In genomic region chr14:111403555-111403954, GRCm38 (mm10) we compare ENCODE assay signal across 14 mouse cellular contexts.
"Had no signal": no experiment of that assay in that cellular context is flagged by ENCODE, and none has a peak within 500 bp of the region (broad histone marks: within the 10 kb centered on the region; RNA-seq: fewer than 3 reads in every experiment).

No protein-coding gene starts in this region.

- ATAC-seq: liver, embryonic 12.5 days; midbrain, embryonic 16.5 days had no signal

- H3K4me3 ChIP-seq: limb, embryonic 15.5 days; liver, embryonic 12.5 days; lung, embryonic 15.5 days; midbrain, embryonic 12.5 days; neural tube, embryonic 13.5 days had no signal

- H3K27ac ChIP-seq: limb, embryonic 15.5 days; liver, embryonic 12.5 days; lung, embryonic 15.5 days; midbrain, embryonic 12.5 days; neural tube, embryonic 13.5 days had no signal

- H3K9me3 ChIP-seq: limb, embryonic 15.5 days; lung, embryonic 15.5 days; midbrain, embryonic 12.5 days; neural tube, embryonic 13.5 days had no signal

- DNase-seq: kidney, postnatal 25 days; layer of hippocampus, postnatal 36 days; lung, postnatal 14 days; retina, postnatal 1 day; right cerebral cortex, postnatal 4 days; spleen, adult 18-20 months; thymus, adult 2 months; thymus, postnatal 25 days had no signal

- H3K4me2 ChIP-seq: limb, embryonic 15.5 days; liver, embryonic 12.5 days; lung, embryonic 15.5 days; midbrain, embryonic 12.5 days; neural tube, embryonic 13.5 days had no signal

- H3K36me3 ChIP-seq: limb, embryonic 15.5 days; liver, embryonic 12.5 days; lung, embryonic 15.5 days; midbrain, embryonic 12.5 days; neural tube, embryonic 13.5 days had no signal

- H3K9ac ChIP-seq: limb, embryonic 15.5 days; liver, embryonic 12.5 days; lung, embryonic 15.5 days; midbrain, embryonic 12.5 days; neural tube, embryonic 13.5 days had no signal

- H3K4me1 ChIP-seq: limb, embryonic 15.5 days; liver, embryonic 12.5 days; lung, embryonic 15.5 days; midbrain, embryonic 12.5 days; neural tube, embryonic 13.5 days had no signal

- H3K27me3 ChIP-seq: limb, embryonic 15.5 days; liver, embryonic 12.5 days; lung, embryonic 15.5 days; midbrain, embryonic 12.5 days; neural tube, embryonic 13.5 days had no signal
